ENCODE assay signal across 9 mouse cellular contexts in genomic region chr3:94996946-94997345, GRCm38 (mm10). TPM values are rescaled to one million over a fixed set of nuclear protein-coding genes. Genes with fewer than 3 reads are reported as not detected.
A peak's percentile ranks its signal among the peaks of the same experiment; 100 is the strongest.
DNase-seq lines count a peak whose midpoint lies in the region; ATAC-seq lines count a peak whose summit lies in the region.
"Had no signal": no experiment of that assay in that cellular context is flagged by ENCODE, and none has a peak within 500 bp of the region (broad histone marks: within the 10 kb centered on the region; RNA-seq: fewer than 3 reads in every experiment).

No protein-coding gene starts in this region.

- H3K9me3 ChIP-seq in forebrain, embryonic 10.5 days = no peaks in the 10 kb centered on the region
- H3K9me3 ChIP-seq in forebrain, embryonic 12.5 days = no peaks in the 10 kb centered on the region
- H3K9me3 ChIP-seq: limb, embryonic 15.5 days had no signal

- no peak overlapping the region for H3K4me3 ChIP-seq in forebrain, embryonic 10.5 days
- H3K4me3 ChIP-seq in forebrain, embryonic 12.5 days (replicated peaks) = no peak overlapping the region
- H3K4me3 ChIP-seq: limb, embryonic 15.5 days had no signal

- no peaks in the 10 kb centered on the region for H3K4me1 ChIP-seq in forebrain, embryonic 10.5 days
- no peaks in the 10 kb centered on the region for H3K4me1 ChIP-seq in forebrain, embryonic 12.5 days
- H3K4me1 ChIP-seq: limb, embryonic 15.5 days had no signal

- no peak overlapping the region for H3K4me2 ChIP-seq in forebrain, embryonic 12.5 days
- H3K4me2 ChIP-seq: limb, embryonic 15.5 days had no signal

- H3K36me3 ChIP-seq in forebrain, embryonic 10.5 days (replicated peaks) = peaks cover 99% of the 10 kb centered on the region
- peaks cover 89% of the 10 kb centered on the region for H3K36me3 ChIP-seq in forebrain, embryonic 12.5 days (replicated peaks)

- H3K9ac ChIP-seq in forebrain, embryonic 12.5 days = no peak overlapping the region
- H3K9ac ChIP-seq: limb, embryonic 15.5 days had no signal

- no peak overlapping the region for H3K27ac ChIP-seq in forebrain, embryonic 10.5 days
- no peak overlapping the region for H3K27ac ChIP-seq in forebrain, embryonic 12.5 days
- H3K27ac ChIP-seq: limb, embryonic 15.5 days had no signal

- 38% methylated on average over 2 of the region's 2 CpGs for WGBS in forebrain, embryonic 10.5 days
- WGBS in forebrain, embryonic 12.5 days = 43% methylated on average over 2 of the region's 2 CpGs

- DNase-seq in forebrain, embryonic 10.5 days (ENCODE audit: extremely low spot score, low spot score) = peak; percentile 67
- DNase-seq in Muller cell, postnatal 12 days (ENCODE audit: inconsistent ontology term) = peak; percentile 76
- peak; percentile 76 for DNase-seq in cerebellum, adult 9-11 months
- DNase-seq in gastrocnemius, postnatal 4 days (ENCODE audit: low spot score in 2 of 2) = peak; percentile 61 to 82
- DNase-seq in layer of hippocampus, adult 18-20 months (ENCODE audit: low spot score in 2 of 2) = peak; percentile 68 to 88
- DNase-seq in lung, postnatal 14 days = peak; percentile 93
- DNase-seq in spleen, adult 12 weeks (ENCODE audit: low spot score) = peak; percentile 74

- ATAC-seq in forebrain, embryonic 12.5 days (ENCODE audit: low FRiP score) = no peak

- no peaks in the 10 kb centered on the region for H3K27me3 ChIP-seq in forebrain, embryonic 10.5 days (ENCODE audit: poor library complexity, severe bottlenecking)
- H3K27me3 ChIP-seq in forebrain, embryonic 12.5 days = no peaks in the 10 kb centered on the region
- H3K27me3 ChIP-seq: limb, embryonic 15.5 days had no signal

RNA-seq across cellular contexts. Expression of gene Zfp687, which starts 18.3 kb away (rescaled TPM):
- 42.1 and 44.3 TPM in 2 replicates for polyA plus RNA-seq in forebrain, embryonic 10.5 days (2016; fragmentation: Nextera tagmentation; extraction: Ambion mirVana)
- polyA plus RNA-seq in forebrain, embryonic 12.5 days (2016; fragmentation: Nextera tagmentation; extraction: Ambion mirVana) = 36.6 and 39.0 TPM in 2 replicates
- total RNA-seq in gastrocnemius, postnatal 4 days (2021) = 10 to 100 TPM; 29.6 to 34.7 TPM
- total RNA-seq in layer of hippocampus, adult 18-20 months (2021) = 10 to 100 TPM; 24.4 to 26.2 TPM

RNA-seq across cellular contexts. Expression of gene Pi4kb, which starts 22.4 kb away (rescaled TPM):
- polyA plus RNA-seq in forebrain, embryonic 10.5 days (2016; fragmentation: Nextera tagmentation; extraction: Ambion mirVana) = 20.1 and 21.7 TPM in 2 replicates
- polyA plus RNA-seq in forebrain, embryonic 12.5 days (2016; fragmentation: Nextera tagmentation; extraction: Ambion mirVana) = 17.2 and 25.5 TPM in 2 replicates
- total RNA-seq in gastrocnemius, postnatal 4 days (2021) = 10 to 100 TPM; 47.5 to 49.3 TPM
- 10 to 100 TPM; 61.1 to 63.4 TPM for total RNA-seq in layer of hippocampus, adult 18-20 months (2021)

RNA-seq across cellular contexts. Expression of gene Rfx5, which starts 43.1 kb away (rescaled TPM):
- polyA plus RNA-seq in forebrain, embryonic 10.5 days (2016; fragmentation: Nextera tagmentation; extraction: Ambion mirVana) = 5.2 and 5.4 TPM in 2 replicates
- 8.6 and 9.2 TPM in 2 replicates for polyA plus RNA-seq in forebrain, embryonic 12.5 days (2016; fragmentation: Nextera tagmentation; extraction: Ambion mirVana)
- 10 to 100 TPM; 14.7 to 16.8 TPM for total RNA-seq in gastrocnemius, postnatal 4 days (2021)
- 10 to 100 TPM; 19.5 to 22.0 TPM for total RNA-seq in layer of hippocampus, adult 18-20 months (2021)

RNA-seq across cellular contexts. Expression of gene Psmd4, which starts 45.5 kb away (rescaled TPM):
- 346 and 351 TPM in 2 replicates for polyA plus RNA-seq in forebrain, embryonic 10.5 days (2016; fragmentation: Nextera tagmentation; extraction: Ambion mirVana)
- polyA plus RNA-seq in forebrain, embryonic 12.5 days (2016; fragmentation: Nextera tagmentation; extraction: Ambion mirVana) = 283 and 295 TPM in 2 replicates
- total RNA-seq in gastrocnemius, postnatal 4 days (2021) = 100 to 1,000 TPM; 175 to 200 TPM
- total RNA-seq in layer of hippocampus, adult 18-20 months (2021) = 100 to 1,000 TPM; 154 to 169 TPM
